Mouse (Mus musculus): ENCODE data around the gene Dld. TPM values are rescaled to one million over a fixed set of nuclear protein-coding genes. Genes with fewer than 3 reads are reported as not detected.

Dld gene
- polyA plus RNA-seq, 1 experiment from 2014 or later: 214 TPM

GRCm38 (mm10) chr12:31321532-31321931 is 29.7 kb downstream of the Dld start:
- H3K9me3 ChIP-seq (ENCODE audit: control insufficient read depth, low read length): no peaks in the 10 kb centered on the region
- ATAC-seq (ENCODE audit: insufficient number of reproducible peaks, insufficient read depth, low FRiP score, low read depth): no peak
- no peaks in the 10 kb centered on the region for H3K27me3 ChIP-seq (ENCODE audit: control insufficient read depth, insufficient read depth, low read length)
- no peak overlapping the region for H3K4me2 ChIP-seq (ENCODE audit: low read length)
- H3K4me3 ChIP-seq (ENCODE audit: control insufficient read depth in 1 of 2, insufficient read depth in 1 of 2, low read depth in 1 of 2, low read length in 2 of 2): no peak overlapping the region
- no peak overlapping the region for H3K27ac ChIP-seq (replicated peaks in 1 of 2; ENCODE audit: control insufficient read depth in 1 of 2, insufficient read depth in 1 of 2, low read depth in 2 of 2, low read length in 2 of 2)
- H3K9ac ChIP-seq (ENCODE audit: low read length): no peak overlapping the region
- H3K4me1 ChIP-seq (ENCODE audit: control insufficient read depth in 2 of 2, insufficient read depth in 2 of 2, low read length in 2 of 2): peaks cover 5 to 18% of the 10 kb centered on the region in 2 experiments
- 98% methylated on average over 1 of the region's 1 CpGs for WGBS
- H3K36me3 ChIP-seq (ENCODE audit: control insufficient read depth, insufficient read depth, low read length): peaks cover 100% of the 10 kb centered on the region

GRCm38 (mm10) chr12:31320817-31321216 is 30.4 kb downstream of the Dld start:
- Histone ChIP-seq H3K4me2 (ENCODE audit: low read length) (no peak overlapping the region), H3K9ac (ENCODE audit: low read length) (no peak overlapping the region), H3K4me1 (ENCODE audit: control insufficient read depth in 2 of 2, insufficient read depth in 2 of 2, low read length in 2 of 2) (peaks cover 7 to 18% of the 10 kb centered on the region in 2 experiments), H3K27me3 (ENCODE audit: control insufficient read depth, insufficient read depth, low read length) (no peaks in the 10 kb centered on the region), H3K4me3 (ENCODE audit: control insufficient read depth in 1 of 2, insufficient read depth in 1 of 2, low read depth in 1 of 2, low read length in 2 of 2) (no peak overlapping the region), H3K27ac (replicated peaks in 1 of 2; ENCODE audit: control insufficient read depth in 1 of 2, insufficient read depth in 1 of 2, low read depth in 2 of 2, low read length in 2 of 2) (no peak overlapping the region), H3K36me3 (ENCODE audit: control insufficient read depth, insufficient read depth, low read length) (peaks cover 100% of the 10 kb centered on the region), H3K9me3 (ENCODE audit: control insufficient read depth, low read length) (no peaks in the 10 kb centered on the region)
- no peak for ATAC-seq (ENCODE audit: insufficient number of reproducible peaks, insufficient read depth, low FRiP score, low read depth)
- 77% methylated on average over 13 of the region's 13 CpGs for WGBS

- no peak overlapping the region for H3K4me2 ChIP-seq (ENCODE audit: low read length)
- H3K4me3 ChIP-seq (ENCODE audit: control insufficient read depth in 1 of 2, insufficient read depth in 1 of 2, low read depth in 1 of 2, low read length in 2 of 2): no peak overlapping the region
- no peaks in the 10 kb centered on the region for H3K27me3 ChIP-seq (ENCODE audit: control insufficient read depth, insufficient read depth, low read length)
- H3K27ac ChIP-seq (replicated peaks in 1 of 2; ENCODE audit: control insufficient read depth in 1 of 2, insufficient read depth in 1 of 2, low read depth in 2 of 2, low read length in 2 of 2): peak overlapping the region; percentile 6 to 47
- H3K9ac ChIP-seq (ENCODE audit: low read length): no peak overlapping the region
- WGBS: 49% methylated on average over 10 of the region's 10 CpGs
- H3K4me1 ChIP-seq (ENCODE audit: control insufficient read depth in 2 of 2, insufficient read depth in 2 of 2, low read length in 2 of 2): peaks cover 13 to 24% of the 10 kb centered on the region in 2 experiments
- H3K36me3 ChIP-seq (ENCODE audit: control insufficient read depth, insufficient read depth, low read length): peaks cover 100% of the 10 kb centered on the region
- no peak for ATAC-seq (ENCODE audit: insufficient number of reproducible peaks, insufficient read depth, low FRiP score, low read depth)
- H3K9me3 ChIP-seq (ENCODE audit: control insufficient read depth, low read length): no peaks in the 10 kb centered on the region
These were observed 32.8 kb downstream of the Dld start for GRCm38 (mm10) chr12:31318409-31318963.

- peak overlapping the region; percentile 6 to 47 for H3K27ac ChIP-seq (replicated peaks in 1 of 2; ENCODE audit: control insufficient read depth in 1 of 2, insufficient read depth in 1 of 2, low read depth in 2 of 2, low read length in 2 of 2)
- ATAC-seq (ENCODE audit: insufficient number of reproducible peaks, insufficient read depth, low FRiP score, low read depth): no peak
- WGBS: 78% methylated on average over 7 of the region's 7 CpGs
These were observed 33.4 kb downstream of the Dld start for GRCm38 (mm10) chr12:31317670-31318408.

GRCm38 (mm10) chr12:31315961-31316360 is 35.3 kb downstream of the Dld start:
- Histone ChIP-seq H3K4me3 (ENCODE audit: control insufficient read depth in 1 of 2, insufficient read depth in 1 of 2, low read depth in 1 of 2, low read length in 2 of 2) (no peak overlapping the region), H3K4me2 (ENCODE audit: low read length) (no peak overlapping the region), H3K27ac (replicated peaks in 1 of 2; ENCODE audit: control insufficient read depth in 1 of 2, insufficient read depth in 1 of 2, low read depth in 2 of 2, low read length in 2 of 2) (0 out of 4 replicates have a peak overlapping the region, but pooled peaks of 1 of the 2 experiments have one; percentile 1), H3K36me3 (ENCODE audit: control insufficient read depth, insufficient read depth, low read length) (peaks cover 100% of the 10 kb centered on the region), H3K9ac (ENCODE audit: low read length) (no peak overlapping the region), H3K27me3 (ENCODE audit: control insufficient read depth, insufficient read depth, low read length) (no peaks in the 10 kb centered on the region), H3K9me3 (ENCODE audit: control insufficient read depth, low read length) (no peaks in the 10 kb centered on the region), H3K4me1 (ENCODE audit: control insufficient read depth in 2 of 2, insufficient read depth in 2 of 2, low read length in 2 of 2) (peaks cover 23 to 33% of the 10 kb centered on the region in 2 experiments)
- WGBS: 52% methylated on average over 6 of the region's 6 CpGs
- no peak for ATAC-seq (ENCODE audit: insufficient number of reproducible peaks, insufficient read depth, low FRiP score, low read depth)

More at GRCm38 (mm10) chr12:31317670-31318408, 33.4 kb downstream of the Dld start:
- Histone ChIP-seq H3K4me3 (ENCODE audit: control insufficient read depth in 1 of 2, insufficient read depth in 1 of 2, low read depth in 1 of 2, low read length in 2 of 2) (no peak overlapping the region), H3K27me3 (ENCODE audit: control insufficient read depth, insufficient read depth, low read length) (no peaks in the 10 kb centered on the region), H3K36me3 (ENCODE audit: control insufficient read depth, insufficient read depth, low read length) (peaks cover 99% of the 10 kb centered on the region), H3K9ac (ENCODE audit: low read length) (no peak overlapping the region), H3K4me1 (ENCODE audit: control insufficient read depth in 2 of 2, insufficient read depth in 2 of 2, low read length in 2 of 2) (peaks cover 17 to 29% of the 10 kb centered on the region in 2 experiments), H3K9me3 (ENCODE audit: control insufficient read depth, low read length) (no peaks in the 10 kb centered on the region), H3K4me2 (ENCODE audit: low read length) (no peak overlapping the region)

GRCm38 (mm10) chr12:31314310-31314709 is 36.9 kb downstream of the Dld start:
- Histone ChIP-seq H3K4me1 (ENCODE audit: control insufficient read depth in 2 of 2, insufficient read depth in 2 of 2, low read length in 2 of 2) (peaks cover 23 to 36% of the 10 kb centered on the region in 2 experiments), H3K9ac (ENCODE audit: low read length) (no peak overlapping the region), H3K27me3 (ENCODE audit: control insufficient read depth, insufficient read depth, low read length) (no peaks in the 10 kb centered on the region), H3K27ac (replicated peaks in 1 of 2; ENCODE audit: control insufficient read depth in 1 of 2, insufficient read depth in 1 of 2, low read depth in 2 of 2, low read length in 2 of 2) (peak overlapping the region; percentile 64 to 82), H3K9me3 (ENCODE audit: control insufficient read depth, low read length) (no peaks in the 10 kb centered on the region), H3K36me3 (ENCODE audit: control insufficient read depth, insufficient read depth, low read length) (peaks cover 100% of the 10 kb centered on the region), H3K4me3 (ENCODE audit: control insufficient read depth in 1 of 2, insufficient read depth in 1 of 2, low read depth in 1 of 2, low read length in 2 of 2) (no peak overlapping the region), H3K4me2 (ENCODE audit: low read length) (no peak overlapping the region)
- peak; percentile 67 for ATAC-seq (ENCODE audit: insufficient number of reproducible peaks, insufficient read depth, low FRiP score, low read depth)
- WGBS: 39% methylated on average over 7 of the region's 7 CpGs

- Histone ChIP-seq H3K27me3 (ENCODE audit: control insufficient read depth, insufficient read depth, low read length) (no peaks in the 10 kb centered on the region), H3K9me3 (ENCODE audit: control insufficient read depth, low read length) (no peaks in the 10 kb centered on the region), H3K27ac (replicated peaks in 1 of 2; ENCODE audit: control insufficient read depth in 1 of 2, insufficient read depth in 1 of 2, low read depth in 2 of 2, low read length in 2 of 2) (peak overlapping the region; percentile 57 to 82), H3K4me2 (ENCODE audit: low read length) (no peak overlapping the region), H3K4me1 (ENCODE audit: control insufficient read depth in 2 of 2, insufficient read depth in 2 of 2, low read length in 2 of 2) (peaks cover 20 to 30% of the 10 kb centered on the region in 2 experiments), H3K4me3 (ENCODE audit: control insufficient read depth in 1 of 2, insufficient read depth in 1 of 2, low read depth in 1 of 2, low read length in 2 of 2) (no peak overlapping the region), H3K9ac (ENCODE audit: low read length) (no peak overlapping the region), H3K36me3 (ENCODE audit: control insufficient read depth, insufficient read depth, low read length) (peaks cover 100% of the 10 kb centered on the region)
- ATAC-seq (ENCODE audit: insufficient number of reproducible peaks, insufficient read depth, low FRiP score, low read depth): no peak
- 59% methylated on average over 4 of the region's 4 CpGs for WGBS
These were observed 38.1 kb downstream of the Dld start for GRCm38 (mm10) chr12:31313136-31313535.

All from heart, embryonic 14.5 days (tissue).